Mouse (Mus musculus) kidney, embryonic 14.5 days (tissue): Measurements from ENCODE around the gene Bik. TPM values are rescaled to one million over a fixed set of nuclear protein-coding genes. Genes with fewer than 3 reads are reported as not detected.

Experiments
- ATAC-seq: fragments of 200-750 bp; cut with Nextera tagmentation; 2 replicates; pipeline ENCODE4 v1.8.0; 2017; ENCODE audit warnings: moderate number of reproducible peaks, mild to moderate bottlenecking, moderate TSS enrichment, moderate library complexity; ENCODE audit not compliant: low FRiP score, low TSS enrichment
- H3K27ac ChIP-seq: fragments of 300-500 bp; sonication (generic); 2 replicates; pipeline ENCODE4 v1.5.1; 2014; ENCODE audit warnings: low read depth, mild to moderate bottlenecking, low read length, moderate library complexity, mixed read lengths
- H3K27me3 ChIP-seq: fragments of 300-500 bp; sonication (generic); 2 replicates; pipeline ENCODE4 v1.6.1; 2014; ENCODE audit warnings: mild to moderate bottlenecking, low read length; ENCODE audit not compliant: control insufficient read depth, insufficient read depth
- H3K36me3 ChIP-seq: fragments of 300-500 bp; sonication (generic); 2 replicates; pipeline ENCODE4 v1.6.1; 2014; ENCODE audit warnings: low read length, mixed read lengths; ENCODE audit not compliant: control insufficient read depth, insufficient read depth
- H3K4me1 ChIP-seq: fragments of 300-500 bp; sonication (generic); 2 replicates; pipeline ENCODE4 v1.6.1; 2014; ENCODE audit warnings: low read length, mixed read lengths; ENCODE audit not compliant: control insufficient read depth, insufficient read depth
- H3K4me2 ChIP-seq: fragments of 300-500 bp; sonication (generic); replicated peaks from 2 replicates; pipeline ENCODE4 v1.6.1; 2014; ENCODE audit warnings: low read depth, mild to moderate bottlenecking, low read length
- H3K4me3 ChIP-seq: fragments of 300-500 bp; sonication (generic); 2 replicates; pipeline ENCODE4 v1.5.1; 2014; ENCODE audit warnings: mild to moderate bottlenecking, low read length
- H3K9ac ChIP-seq: fragments of 300-500 bp; sonication (generic); 2 replicates; pipeline ENCODE4 v1.6.1; 2014; ENCODE audit warnings: low read depth, mild to moderate bottlenecking, low read length, moderate library complexity
- H3K9me3 ChIP-seq: fragments of 300-500 bp; sonication (generic); 2 replicates; pipeline ENCODE4 v1.6.1; 2016; ENCODE audit warnings: low read length; ENCODE audit not compliant: control insufficient read depth
- WGBS: fragments of 180-500 bp; shearing (Covaris S2); extraction: QIAGEN DNeasy Blood & Tissue Kit; methylation state at CpG from one replicate; pipeline ENCODE4 v1.1.7; 2014; 5-methylcytosine and 5-hydroxymethylcytosine counted together
- polyA plus RNA-seq: library from polyadenylated mRNA; unstranded; fragments of >200 nt; fragmentation: Nextera tagmentation; extraction: Ambion mirVana; gene quantifications from 2 replicates; pipeline ENCODE4 v1.2.1, GENCODE M21; 2014

Gene Bik
- polyA plus RNA-seq, 1 experiment from 2014 or later: 12.6 TPM

GRCm38 (mm10) chr15:83567728-83568127 lies 41.1 kb downstream of the Bik start:
- no peaks in the 10 kb centered on the region for H3K36me3 ChIP-seq
- no peak for ATAC-seq
- no peak overlapping the region for H3K4me2 ChIP-seq
- H3K4me1 ChIP-seq: no peaks in the 10 kb centered on the region
- H3K9me3 ChIP-seq: no peaks in the 10 kb centered on the region
- no peak overlapping the region for H3K27ac ChIP-seq
- H3K27me3 ChIP-seq: no peaks in the 10 kb centered on the region
- 90% methylated on average over 3 of the region's 3 CpGs for WGBS
- H3K9ac ChIP-seq: no peak overlapping the region
- H3K4me3 ChIP-seq: no peak overlapping the region

- Histone ChIP-seq H3K27me3 (no peaks in the 10 kb centered on the region), H3K9me3 (no peaks in the 10 kb centered on the region), H3K27ac (no peak overlapping the region), H3K4me2 (no peak overlapping the region), H3K4me3 (no peak overlapping the region), H3K36me3 (no peaks in the 10 kb centered on the region), H3K9ac (no peak overlapping the region), H3K4me1 (no peaks in the 10 kb centered on the region)
- WGBS: 90% methylated on average over 5 of the region's 5 CpGs
- no peak for ATAC-seq
Measured at GRCm38 (mm10) chr15:83568544-83568943, 41.9 kb downstream of the Bik start.

- no peak overlapping the region for H3K9ac ChIP-seq
- H3K9me3 ChIP-seq: no peaks in the 10 kb centered on the region
- H3K27me3 ChIP-seq: no peaks in the 10 kb centered on the region
- WGBS: 60% methylated on average over 11 of the region's 11 CpGs
- no peaks in the 10 kb centered on the region for H3K4me1 ChIP-seq
- no peak overlapping the region for H3K4me2 ChIP-seq
- no peak for ATAC-seq
- 0 out of 2 replicates have a peak, but pooled peaks cover under 1% of the 10 kb centered on the region for H3K36me3 ChIP-seq
- no peak overlapping the region for H3K27ac ChIP-seq
- no peak overlapping the region for H3K4me3 ChIP-seq
Measured at GRCm38 (mm10) chr15:83569682-83570081, 43.0 kb downstream of the Bik start.

- no peak overlapping the region for H3K4me2 ChIP-seq
- no peak overlapping the region for H3K4me3 ChIP-seq
- no peak for ATAC-seq
- WGBS: 55% methylated on average over 2 of the region's 2 CpGs
- H3K27ac ChIP-seq: no peak overlapping the region
- H3K4me1 ChIP-seq: no peaks in the 10 kb centered on the region
- peaks cover 9% of the 10 kb centered on the region for H3K36me3 ChIP-seq
- H3K9ac ChIP-seq: no peak overlapping the region
- no peaks in the 10 kb centered on the region for H3K27me3 ChIP-seq
- H3K9me3 ChIP-seq: no peaks in the 10 kb centered on the region
Measured at GRCm38 (mm10) chr15:83570641-83571040, 44.0 kb downstream of the Bik start.

- no peak overlapping the region for H3K9ac ChIP-seq
- H3K4me1 ChIP-seq: no peaks in the 10 kb centered on the region
- H3K27ac ChIP-seq: no peak overlapping the region
- peaks cover 19% of the 10 kb centered on the region for H3K36me3 ChIP-seq
- no peaks in the 10 kb centered on the region for H3K9me3 ChIP-seq
- WGBS: 85% methylated on average over 5 of the region's 5 CpGs
- H3K4me2 ChIP-seq: no peak overlapping the region
- H3K27me3 ChIP-seq: no peaks in the 10 kb centered on the region
- H3K4me3 ChIP-seq: no peak overlapping the region
- no peak for ATAC-seq
Measured at GRCm38 (mm10) chr15:83571636-83572035, 45.0 kb downstream of the Bik start.

- WGBS: 71% methylated on average over 4 of the region's 4 CpGs
- H3K9ac ChIP-seq: no peak overlapping the region
- peak; percentile 21; the same call in 1 of the 2 replicates for ATAC-seq
- H3K4me3 ChIP-seq: no peak overlapping the region
- H3K36me3 ChIP-seq: peaks cover 24% of the 10 kb centered on the region
- no peak overlapping the region for H3K4me2 ChIP-seq
- H3K27ac ChIP-seq: no peak overlapping the region
- H3K4me1 ChIP-seq: no peaks in the 10 kb centered on the region
- no peaks in the 10 kb centered on the region for H3K9me3 ChIP-seq
- H3K27me3 ChIP-seq: no peaks in the 10 kb centered on the region
Measured at GRCm38 (mm10) chr15:83572132-83572531, 45.5 kb downstream of the Bik start.

- no peak for ATAC-seq
- no peaks in the 10 kb centered on the region for H3K27me3 ChIP-seq
- WGBS: 95% methylated on average over 12 of the region's 12 CpGs
- no peaks in the 10 kb centered on the region for H3K9me3 ChIP-seq
- H3K27ac ChIP-seq: no peak overlapping the region
- H3K4me2 ChIP-seq: no peak overlapping the region
- H3K36me3 ChIP-seq: peaks cover 39% of the 10 kb centered on the region
- H3K4me3 ChIP-seq: no peak overlapping the region
- no peak overlapping the region for H3K9ac ChIP-seq
- H3K4me1 ChIP-seq: no peaks in the 10 kb centered on the region
Measured at GRCm38 (mm10) chr15:83573606-83574005, 46.9 kb downstream of the Bik start.

GRCm38 (mm10) chr15:83574731-83575351 lies 48.2 kb downstream of the Bik start:
- H3K36me3 ChIP-seq: peaks cover 48% of the 10 kb centered on the region
- no peak overlapping the region for H3K4me3 ChIP-seq
- H3K9ac ChIP-seq: no peak overlapping the region
- 80% methylated on average over 6 of the region's 6 CpGs for WGBS
- no peak overlapping the region for H3K27ac ChIP-seq
- no peak overlapping the region for H3K4me2 ChIP-seq
- H3K9me3 ChIP-seq: no peaks in the 10 kb centered on the region
- H3K4me1 ChIP-seq: no peaks in the 10 kb centered on the region
- H3K27me3 ChIP-seq: no peaks in the 10 kb centered on the region
- no peak for ATAC-seq

GRCm38 (mm10) chr15:83575543-83575942 lies 48.9 kb downstream of the Bik start:
- Histone ChIP-seq H3K9ac (no peak overlapping the region), H3K36me3 (peaks cover 55% of the 10 kb centered on the region), H3K9me3 (no peaks in the 10 kb centered on the region), H3K4me2 (no peak overlapping the region), H3K27me3 (no peaks in the 10 kb centered on the region), H3K27ac (no peak overlapping the region), H3K4me3 (no peak overlapping the region), H3K4me1 (no peaks in the 10 kb centered on the region)
- no peak for ATAC-seq
- WGBS: 94% methylated on average over 8 of the region's 8 CpGs
